Mouse (Mus musculus): Measurements from ENCODE around the gene Wdr70.

DNA sequence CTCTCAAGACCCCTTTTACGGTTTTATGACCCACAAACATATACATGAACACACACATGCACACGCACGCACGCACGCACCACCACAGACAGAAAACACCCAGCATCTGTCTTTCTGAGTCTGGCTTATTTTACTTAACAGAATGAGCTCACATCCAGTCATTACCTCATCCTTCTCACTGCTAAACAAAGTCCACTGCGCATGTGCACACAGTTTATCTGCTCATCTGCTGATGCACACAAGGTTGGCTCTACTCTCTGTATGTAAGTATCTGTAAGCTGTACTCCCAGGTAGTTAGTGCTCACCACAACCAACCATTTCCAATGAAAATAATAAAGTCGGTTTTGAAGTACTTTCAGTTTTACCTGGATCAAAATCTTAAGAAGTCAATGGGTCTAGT, 148.4 kb downstream of the Wdr70 start:
- TF ChIP-seq CTCF (IDR thresholded peaks at IDR 0.05; ENCODE audit: low read depth), result no peak
- no peak for TF ChIP-seq EP300 (IDR thresholded peaks at IDR 0.05; ENCODE audit: low read depth)

Measured in liver, embryonic 14.5 days (tissue).